Mouse (Mus musculus) monocyte, adult 5-6 weeks (primary cell): ENCODE measurements at regions not wholly inside any gene's neighbourhood (a gene's known extent, or its start where the extent isn't known, plus 50 kb on each side); places are given as distances from the start of the nearest gene placed in this dataset.

Experiments used
- ATAC-seq: fragments of 153-309, 156-312 bp; replicated peaks from 2 replicates; pipeline ENCODE4 v1.8.0; 2017; ENCODE audit warnings: mild to moderate bottlenecking; ENCODE audit not compliant: low TSS enrichment, insufficient number of reproducible peaks, severe bottlenecking, poor library complexity, low FRiP score

DNA sequence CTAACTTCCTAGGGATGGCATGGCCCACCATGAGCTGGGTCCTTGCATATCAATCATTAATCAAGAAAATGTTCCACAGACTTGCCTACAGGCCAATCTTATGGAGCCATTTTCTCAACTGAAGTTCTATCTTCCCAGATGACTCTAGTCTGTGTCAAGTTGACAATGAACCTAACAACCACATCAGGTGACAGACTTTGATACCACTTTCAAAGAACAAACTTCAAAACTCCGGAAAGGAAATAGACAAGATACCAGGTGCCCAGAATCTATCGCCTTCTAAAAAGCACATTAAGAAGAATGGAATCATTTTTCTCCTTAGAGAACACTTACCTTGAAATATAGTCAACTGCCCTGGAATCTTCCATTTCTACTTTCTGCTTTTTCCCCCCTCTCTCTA is 192.8 kb upstream of the Nrp1 start:
- no peak for ATAC-seq

DNA sequence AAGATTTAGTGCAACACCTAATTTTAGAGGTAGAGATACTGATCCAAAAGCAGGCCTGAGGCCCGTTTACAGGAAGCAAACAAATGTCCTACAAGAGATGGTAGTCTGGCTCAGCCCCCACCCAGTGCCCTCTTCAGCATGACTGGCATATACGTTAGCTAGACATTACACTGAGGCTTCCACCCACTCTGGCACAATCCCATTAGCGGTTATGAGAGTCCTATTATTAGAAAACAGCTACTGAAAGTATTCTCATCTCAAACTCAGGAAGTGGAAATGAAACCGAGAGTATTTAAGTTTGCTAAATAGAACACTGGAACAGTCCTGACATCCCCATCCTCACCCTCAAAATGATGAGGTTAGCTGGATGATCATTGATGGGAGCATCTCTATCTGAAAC is 192.3 kb upstream of the Nrp1 start:
- peak; percentile 90 for ATAC-seq

DNA sequence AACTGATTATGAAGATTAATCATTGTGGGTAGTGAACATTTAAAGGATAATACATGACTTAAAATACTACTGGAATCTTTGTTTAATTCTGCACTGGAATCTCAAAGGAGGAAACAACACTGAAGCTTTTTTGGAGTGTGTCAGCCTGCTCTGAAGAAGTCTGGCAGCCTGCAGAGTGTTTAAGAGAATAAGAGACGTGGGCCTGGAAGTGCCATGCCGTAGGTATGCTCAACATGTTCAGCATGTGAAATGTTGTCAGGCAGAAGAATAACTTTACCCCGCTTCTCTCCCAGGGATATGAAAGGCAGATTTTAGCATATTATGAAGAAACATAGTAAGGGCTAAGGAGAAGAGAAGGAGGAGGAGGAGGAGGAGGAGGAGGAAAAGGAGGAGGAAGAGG is 189.6 kb upstream of the Nrp1 start:
- no peak for ATAC-seq

DNA sequence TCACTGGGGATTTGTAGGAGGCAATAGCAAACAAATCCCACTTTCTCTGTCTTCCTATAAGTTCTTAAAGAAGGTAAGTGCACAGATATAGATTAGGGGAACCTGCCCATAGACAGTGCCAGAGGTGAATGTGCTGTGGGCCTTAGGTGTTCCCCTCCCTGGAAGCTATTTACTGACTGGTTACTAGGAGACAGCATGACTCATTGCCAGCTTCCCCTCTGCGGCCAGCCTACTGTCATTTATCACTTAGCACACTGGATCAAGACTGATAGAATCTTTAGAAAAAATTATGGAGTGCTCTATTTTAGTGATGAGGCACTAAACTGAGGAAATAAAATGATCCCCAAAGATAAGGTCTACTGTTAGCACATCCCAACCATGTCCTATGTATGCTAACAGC is 187.3 kb upstream of the Nrp1 start:
- ATAC-seq: peak; percentile 72

DNA sequence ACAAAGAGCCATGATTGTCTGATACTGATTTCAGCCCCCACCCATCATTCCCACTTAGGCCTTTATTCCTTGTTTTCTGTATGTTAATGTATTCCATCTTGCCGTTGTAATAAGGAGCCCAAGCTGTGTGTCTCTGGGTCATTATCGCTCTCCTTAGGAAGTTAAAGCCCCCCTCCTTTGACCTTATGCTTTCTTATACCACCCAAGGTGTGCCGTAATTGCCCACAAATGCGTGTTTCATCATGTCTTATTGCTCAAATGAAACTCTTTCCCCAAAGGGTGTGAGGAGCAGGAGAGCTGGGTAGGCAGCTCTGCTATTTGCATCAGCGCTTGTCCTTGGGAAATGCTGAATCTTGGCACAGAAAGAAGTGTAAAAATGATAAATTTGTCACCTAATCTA is 178.2 kb upstream of the Nrp1 start:
- no peak for ATAC-seq

DNA sequence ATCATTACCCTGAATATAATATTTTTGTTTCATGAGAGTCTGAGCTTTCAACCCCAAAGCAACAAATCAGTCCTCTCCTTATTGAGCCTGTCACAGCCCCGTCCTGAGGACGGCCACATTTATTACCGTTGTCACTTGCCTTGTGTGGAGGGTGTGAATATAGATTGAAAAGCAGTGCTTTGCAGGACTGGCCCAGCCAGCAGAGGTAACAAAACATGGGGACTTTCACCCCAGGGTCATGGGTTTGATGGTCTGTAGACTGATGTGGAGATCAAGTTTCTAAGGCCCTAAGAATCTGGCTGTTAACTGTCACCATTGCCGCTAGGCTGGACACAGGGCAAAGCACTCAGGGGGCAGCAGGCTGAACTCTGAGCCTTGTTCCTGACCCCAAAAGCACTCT is 175.3 kb upstream of the Nrp1 start:
- no peak for ATAC-seq

DNA sequence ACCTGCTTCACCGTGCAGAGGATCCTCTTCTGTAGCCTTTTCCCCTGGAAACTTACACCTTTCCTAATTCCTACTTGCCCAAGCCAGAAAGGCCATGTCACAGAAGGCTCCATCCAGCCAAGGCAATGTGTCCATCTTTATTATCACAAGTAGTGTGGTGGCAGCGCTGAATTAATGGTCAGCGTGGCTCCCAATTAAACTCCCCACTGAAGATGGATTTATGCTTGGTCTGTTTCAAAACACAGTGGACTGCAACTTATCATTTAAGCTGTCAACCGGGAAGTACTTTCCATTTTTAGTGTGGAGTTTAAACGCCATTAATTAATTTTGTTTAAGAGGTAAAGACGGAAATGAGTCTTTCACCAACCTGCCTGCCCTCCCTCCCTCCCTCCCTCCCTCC is 170.1 kb upstream of the Nrp1 start:
- no peak for ATAC-seq

DNA sequence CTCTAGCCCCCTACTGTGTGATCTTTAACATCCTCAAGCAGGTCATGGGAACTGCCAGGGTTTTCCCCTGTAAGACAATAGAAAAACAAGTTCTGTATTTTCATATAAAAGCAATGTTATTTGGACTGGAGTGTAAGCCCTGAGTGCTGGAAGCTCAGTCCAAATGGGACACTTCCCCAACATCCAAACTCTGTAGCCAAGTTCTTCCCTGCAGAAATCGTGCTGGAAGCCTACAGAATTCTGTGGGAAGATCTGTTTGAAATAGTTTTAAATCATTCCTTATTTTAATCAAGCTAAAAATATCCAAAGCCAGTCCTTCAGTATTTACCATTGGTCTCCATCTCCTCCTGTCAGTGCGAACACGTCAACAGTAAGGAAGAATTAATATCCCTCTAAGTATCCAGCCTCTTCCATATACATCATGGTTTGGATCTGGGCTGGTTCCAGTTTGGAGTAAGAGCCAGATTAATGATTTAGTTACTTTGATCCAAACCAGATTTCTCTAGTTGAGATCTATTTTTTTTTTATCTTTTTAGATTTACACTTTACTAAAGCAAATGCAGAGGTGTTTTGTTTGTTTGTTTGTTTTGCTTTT is 165.0 kb upstream of the Nrp1 start:
- no peak for ATAC-seq

DNA sequence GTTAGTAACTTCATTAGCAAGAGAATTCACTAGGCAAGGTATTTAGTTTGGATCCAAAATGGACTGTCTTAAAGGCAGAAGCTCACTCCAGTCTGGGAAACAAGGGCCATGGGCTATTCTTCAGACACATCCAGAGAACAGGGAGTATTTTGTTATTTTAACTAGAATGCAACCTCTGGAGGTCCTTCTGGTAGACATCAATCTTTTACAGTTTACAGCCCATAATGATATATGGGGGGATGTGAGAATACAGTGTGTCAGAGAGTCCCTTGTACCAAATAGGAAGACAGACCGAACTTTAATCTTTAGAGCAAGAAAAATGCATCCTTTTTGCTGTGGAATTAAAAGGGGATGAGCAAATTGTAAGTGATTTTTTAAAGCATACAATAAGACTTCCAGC is 157.6 kb upstream of the Nrp1 start:
- no peak for ATAC-seq

DNA sequence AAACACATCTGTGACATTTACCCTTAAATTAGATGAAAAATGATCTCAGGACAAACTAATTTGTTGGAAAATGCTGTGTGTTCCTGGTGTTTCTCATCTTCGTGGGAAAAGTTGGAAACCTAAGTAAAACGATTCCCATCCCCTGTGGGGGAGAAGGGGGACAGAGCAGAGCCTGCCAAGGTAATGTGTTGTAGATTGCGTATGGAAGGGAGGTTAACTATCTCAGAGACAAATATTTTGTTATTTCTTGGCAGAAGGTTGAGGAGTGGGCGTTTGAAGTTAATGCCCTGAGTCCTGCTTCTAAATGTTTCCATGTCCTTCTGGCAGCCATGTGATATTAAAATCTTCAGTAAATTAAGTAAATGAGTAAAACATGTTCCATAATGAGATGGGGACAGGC is 156.8 kb upstream of the Nrp1 start:
- no peak for ATAC-seq

DNA sequence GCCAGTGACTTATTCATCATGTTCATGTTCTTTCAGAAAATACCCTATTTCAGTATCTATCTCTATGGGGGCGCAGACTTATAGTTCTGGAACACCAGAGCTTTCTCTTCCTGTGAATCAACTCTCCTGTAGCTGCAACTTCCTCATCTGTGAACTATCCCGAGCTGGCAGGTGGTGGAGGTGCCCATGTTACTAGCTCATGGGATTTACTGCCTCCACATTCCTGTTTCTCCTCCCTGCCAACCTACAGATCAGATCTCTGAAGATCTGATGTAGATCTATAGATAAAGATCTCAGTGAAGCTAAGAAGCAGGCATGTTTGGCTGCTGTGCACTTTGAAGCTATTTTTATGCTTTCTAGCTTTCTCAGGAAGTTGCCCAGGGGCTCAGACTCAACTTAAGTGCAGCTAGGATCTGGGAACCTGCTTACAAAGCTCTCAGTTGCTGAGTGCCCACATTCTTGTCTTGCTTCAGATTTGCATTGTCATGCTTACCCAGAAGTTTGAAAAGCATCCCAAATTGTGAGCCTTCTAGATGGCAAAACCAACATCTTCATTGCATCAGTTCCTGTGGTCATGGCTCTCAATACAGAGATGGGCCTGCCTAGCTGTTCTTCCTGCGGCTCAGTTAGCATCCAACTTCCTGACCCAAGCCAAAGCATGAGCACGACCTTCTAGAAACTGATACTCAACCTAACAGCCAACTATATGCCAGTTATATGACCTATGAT is 156.1 kb upstream of the Nrp1 start:
- ATAC-seq: no peak

DNA sequence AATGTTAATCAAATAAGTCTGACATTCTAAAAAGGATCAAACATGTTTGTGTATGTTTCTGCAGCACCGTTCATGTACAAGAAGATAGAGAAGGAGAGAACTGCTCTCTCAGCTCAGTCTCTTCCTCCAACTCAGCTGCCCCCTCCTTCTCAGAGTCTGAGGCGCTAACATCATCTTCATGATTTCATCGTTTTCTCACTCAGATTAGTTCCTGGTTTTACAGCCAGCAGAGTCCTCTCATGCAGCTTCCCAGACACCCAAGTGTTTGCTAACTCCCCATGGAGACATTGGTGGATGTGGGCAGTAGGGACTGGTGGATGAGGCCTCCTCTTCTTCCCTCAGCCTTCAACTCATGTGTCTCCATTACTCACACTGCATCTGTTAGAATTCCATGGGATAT is 153.6 kb upstream of the Nrp1 start:
- ATAC-seq: no peak

DNA sequence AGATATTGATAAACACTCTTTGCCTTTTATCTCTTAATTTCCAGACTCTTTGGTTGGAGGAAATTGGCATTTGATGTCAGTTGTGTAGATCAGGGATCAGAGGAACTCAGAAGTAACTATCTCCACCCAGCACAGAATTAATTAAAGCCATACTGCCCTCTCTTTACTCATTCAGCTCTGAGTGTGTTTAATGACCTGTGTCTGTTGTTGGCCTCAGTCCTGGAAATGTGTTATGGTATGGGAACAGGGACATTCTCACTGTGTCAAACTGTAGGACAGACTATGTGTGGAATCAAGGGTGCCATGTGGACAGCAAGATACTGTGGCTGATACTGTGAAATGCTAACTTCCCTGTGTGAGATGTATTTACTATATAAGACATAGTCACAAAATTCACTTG is 151.3 kb upstream of the Nrp1 start:
- no peak for ATAC-seq

DNA sequence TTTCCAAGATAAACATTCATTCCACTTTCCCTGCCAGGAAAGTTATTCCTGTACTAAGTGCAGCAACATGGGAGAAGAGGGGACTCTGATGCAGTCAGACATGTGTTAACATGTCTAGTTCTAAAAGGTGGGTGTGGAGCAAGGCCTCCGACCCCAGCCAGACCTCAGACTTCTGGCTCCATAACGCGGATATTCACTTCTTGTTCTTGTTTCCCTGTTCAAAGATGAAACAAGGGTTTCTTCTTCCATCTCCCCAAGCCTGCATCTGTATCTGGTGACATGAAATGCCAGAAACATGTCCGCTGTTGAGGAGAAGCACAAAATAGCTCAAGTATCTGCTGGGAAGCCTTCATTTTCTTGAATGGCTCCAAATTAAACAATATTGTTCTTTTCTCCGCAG is 147.6 kb upstream of the Nrp1 start:
- no peak for ATAC-seq

DNA sequence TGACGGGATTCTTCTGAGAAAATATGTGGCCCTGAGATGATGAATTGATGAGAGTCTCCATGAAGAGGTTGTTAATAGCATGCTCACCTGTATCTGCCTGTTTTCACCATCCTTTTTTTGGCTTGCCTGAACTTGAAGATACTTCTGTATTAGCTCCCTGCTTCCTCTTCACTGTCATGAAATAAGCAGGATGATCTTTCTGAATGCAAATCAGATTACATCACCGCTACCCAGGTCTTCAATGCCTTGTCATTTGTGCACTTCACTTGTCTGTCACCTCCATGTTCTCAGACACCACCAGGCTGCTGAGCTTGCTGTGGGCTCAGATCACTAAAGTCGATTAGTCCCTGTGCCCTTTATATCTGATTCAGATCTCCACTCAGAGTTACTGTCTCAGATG is 146.2 kb upstream of the Nrp1 start:
- no peak for ATAC-seq

DNA sequence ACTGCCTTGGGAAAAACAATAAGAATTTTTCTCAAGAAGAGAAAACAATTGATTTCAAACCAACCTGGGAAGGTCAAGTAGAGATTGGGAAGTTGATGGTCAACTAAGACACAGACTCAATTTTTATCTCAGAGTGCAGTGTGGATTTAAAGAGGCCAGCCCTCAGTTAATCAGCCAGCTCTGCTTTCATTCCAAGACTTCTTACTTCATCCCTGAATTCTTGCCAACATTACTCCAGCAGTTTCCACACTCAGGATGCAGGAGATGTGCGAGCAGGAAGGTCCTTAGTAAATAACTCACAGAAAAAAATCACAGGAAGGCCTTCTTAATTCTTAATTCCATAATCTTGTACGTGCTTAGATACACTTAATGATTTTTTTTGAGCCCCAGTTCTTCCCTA is 144.1 kb upstream of the Nrp1 start:
- ATAC-seq: no peak

DNA sequence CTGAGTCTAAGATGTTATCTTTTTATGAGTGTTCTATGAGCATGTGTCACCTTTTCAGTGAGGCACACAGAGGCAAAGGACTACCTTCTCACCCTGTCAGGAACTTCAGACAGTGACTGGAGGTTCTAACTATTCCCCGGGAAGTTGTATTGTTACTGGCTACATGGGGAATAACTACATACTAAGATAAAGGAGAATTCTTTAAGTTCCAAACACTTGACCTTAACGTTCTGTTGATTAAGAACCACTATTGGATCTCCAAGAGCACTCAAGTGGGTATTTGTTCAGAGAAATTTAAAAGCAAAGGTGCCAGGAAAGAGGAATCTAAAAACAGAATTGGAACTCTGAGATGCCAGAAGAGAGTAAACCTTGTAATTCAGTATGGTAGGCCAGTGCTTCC is 139.5 kb upstream of the Nrp1 start:
- no peak for ATAC-seq

DNA sequence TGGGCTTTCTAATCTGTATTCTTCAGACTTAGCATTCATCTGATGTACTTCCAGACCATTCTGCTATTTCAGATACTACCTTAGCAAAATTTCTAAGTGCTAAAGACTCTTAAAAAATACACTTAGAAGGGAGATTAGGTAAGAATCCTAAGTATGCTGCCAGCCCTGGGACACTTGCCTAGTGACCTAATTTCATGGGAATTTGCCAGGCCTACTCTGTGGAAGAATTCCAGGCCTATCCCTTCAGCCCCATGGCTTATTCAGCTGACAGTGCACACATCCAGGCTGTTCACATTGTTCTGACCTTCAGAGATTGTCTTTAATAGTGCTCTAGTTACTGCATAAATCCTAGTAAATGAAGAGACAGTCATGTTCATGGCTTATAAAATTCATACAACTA is 138.9 kb upstream of the Nrp1 start:
- ATAC-seq: no peak

DNA sequence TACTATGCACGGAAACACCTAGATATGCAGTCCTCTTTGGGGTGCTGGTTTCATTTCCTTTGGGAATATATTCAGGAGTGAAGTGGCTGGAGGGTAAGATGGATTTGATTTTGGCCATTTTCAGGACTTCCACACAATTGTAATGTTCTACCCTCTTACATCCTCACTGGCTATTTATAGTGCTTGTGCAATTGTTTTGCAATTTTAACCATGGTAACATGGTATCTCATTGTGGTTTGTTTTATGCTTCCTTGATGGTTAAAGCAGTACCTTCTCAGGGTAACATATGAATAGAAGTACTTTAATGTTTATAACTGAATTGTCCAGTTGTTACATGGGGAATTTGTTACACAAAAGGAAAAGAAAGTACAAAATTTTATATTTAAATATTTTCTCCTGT is 135.3 kb upstream of the Nrp1 start:
- ATAC-seq: peak; percentile 77; the same call in 1 of the 2 replicates

DNA sequence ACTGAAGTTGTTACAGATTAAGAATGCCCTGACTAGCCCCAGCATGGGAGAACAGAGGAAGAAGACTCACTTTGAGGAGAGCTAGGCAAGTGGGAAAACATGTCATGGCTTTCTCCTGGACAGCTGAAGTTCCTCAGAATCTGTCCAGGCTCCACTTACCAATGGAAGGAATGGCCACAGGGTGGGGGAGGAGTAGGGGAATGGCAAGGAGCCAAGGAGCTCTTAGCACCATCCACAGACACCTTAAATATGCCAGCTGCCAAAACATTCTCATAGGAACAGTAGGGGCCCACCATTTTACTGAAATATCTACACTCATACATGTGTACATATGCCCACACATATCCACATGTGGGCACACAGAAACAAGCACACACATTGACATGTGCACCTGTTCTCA is 134.9 kb upstream of the Nrp1 start:
- no peak for ATAC-seq

DNA sequence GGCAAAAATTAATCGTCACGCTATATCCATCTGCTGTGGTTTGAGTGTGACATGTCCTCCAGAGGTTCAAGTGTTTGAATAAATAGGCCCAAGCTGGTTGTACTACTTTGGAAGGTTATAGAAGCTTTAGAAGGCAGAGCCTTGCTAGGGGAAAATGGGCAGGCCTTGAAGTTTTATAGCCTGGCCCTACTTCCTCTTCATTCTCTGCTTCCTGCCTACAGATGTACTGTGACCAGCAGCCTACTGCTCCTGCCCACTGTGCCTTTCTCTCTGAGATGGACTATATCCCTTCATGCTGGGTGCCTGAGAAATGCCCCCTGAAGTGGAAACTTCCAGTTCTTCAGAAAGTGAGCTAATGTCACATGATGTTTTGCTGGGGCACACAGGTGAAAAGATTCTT is 133.3 kb upstream of the Nrp1 start:
- ATAC-seq: no peak
